Mouse (Mus musculus) heart, postnatal 0 days (tissue): Measurements from ENCODE around the gene Usp5. TPM values are rescaled to one million over a fixed set of nuclear protein-coding genes. Genes with fewer than 3 reads are reported as not detected.
"Not testable (repeated sequence)": the region's sequence is repeated elsewhere in the genome, so short reads cannot be mapped to it uniquely, and the experiment has no call there.

Experiments
- ATAC-seq: fragments of 200-750 bp; cut with Nextera tagmentation; 2 replicates; pipeline ENCODE4 v1.8.0; 2017; ENCODE audit warnings: low read depth, moderate number of reproducible peaks, moderate library complexity; ENCODE audit not compliant: insufficient read depth
- DNase-seq: peaks from one replicate; pipeline ENCODE4 v3.0.0-alpha.2; 2016; ENCODE audit warnings: low spot score
- H3K27ac ChIP-seq: fragments of 300-500 bp; sonication (generic); 2 replicates; pipeline ENCODE4 v1.5.1; 2014; ENCODE audit warnings: low read depth, mild to moderate bottlenecking
- H3K27me3 ChIP-seq: fragments of 300-500 bp; sonication (generic); 2 replicates; pipeline ENCODE4 v1.6.1; 2014; ENCODE audit warnings: low read length, mixed read lengths; ENCODE audit not compliant: control insufficient read depth, insufficient read depth
- H3K36me3 ChIP-seq: fragments of 300-500 bp; sonication (generic); replicated peaks from 2 replicates; pipeline ENCODE4 v1.6.1; 2014; ENCODE audit warnings: low read length, mixed read lengths; ENCODE audit not compliant: control insufficient read depth, insufficient read depth
- H3K4me1 ChIP-seq: fragments of 300-500 bp; sonication (generic); 2 replicates; pipeline ENCODE4 v1.6.1; 2014; ENCODE audit warnings: antibody characterized with exemption; ENCODE audit not compliant: control insufficient read depth, insufficient read depth
- H3K4me2 ChIP-seq: fragments of 300-500 bp; sonication (generic); 2 replicates; pipeline ENCODE4 v1.6.1; 2014; ENCODE audit warnings: low read depth, mild to moderate bottlenecking, low read length, moderate library complexity
- H3K4me3 ChIP-seq: fragments of 300-500 bp; sonication (generic); 2 replicates; pipeline ENCODE4 v1.5.1; 2014; ENCODE audit warnings: low read depth, low read length
- H3K9ac ChIP-seq: fragments of 300-500 bp; sonication (generic); replicated peaks from 2 replicates; pipeline ENCODE4 v1.6.1; 2014; ENCODE audit warnings: low read depth, low read length, mixed read lengths
- H3K9me3 ChIP-seq: fragments of 300-500 bp; sonication (generic); replicated peaks from 2 replicates; pipeline ENCODE4 v1.6.1; 2016; ENCODE audit warnings: low read length; ENCODE audit not compliant: control insufficient read depth
- CTCF ChIP-seq: IDR thresholded peaks from 2 replicates; pipeline ENCODE4 v1.5.1; 2016; ENCODE audit warnings: antibody characterized with exemption, control low read depth, low read depth
- EP300 ChIP-seq: IDR thresholded peaks from 2 replicates; pipeline ENCODE4 v1.6.1; 2016; ENCODE audit warnings: antibody characterized with exemption, low read depth
- WGBS: fragments of 180-500 bp; shearing (Covaris S2); extraction: QIAGEN DNeasy Blood & Tissue Kit; methylation state at CpG from one replicate; pipeline ENCODE4 v1.1.7; 2014; 5-methylcytosine and 5-hydroxymethylcytosine counted together
- polyA plus RNA-seq: library from polyadenylated mRNA; unstranded; fragments of >200 nt; fragmentation: Nextera tagmentation; extraction: Ambion mirVana; gene quantifications from 2 replicates; pipeline ENCODE4 v1.2.1, GENCODE M21; 2015
- total RNA-seq: library from RNA; depleted of rRNA; stranded (reverse); fragments of >200 nt; gene quantifications from 2 replicates; pipeline ENCODE4 v1.2.3, GENCODE M21; 2014; ENCODE audit warnings: low replicate concordance

The Usp5 gene
- total and polyA plus RNA-seq, 2 experiments from 2014 or later = 73.5 to 92.2 TPM

- Histone ChIP-seq H3K9ac (no peak overlapping the region; the same call in 1 of the 2 replicates), H3K27me3 (no peaks in the 10 kb centered on the region)
These were observed 22.7 kb downstream of the Usp5 start for GRCm38 (mm10) chr6:124806446-124807140.

GRCm38 (mm10) chr6:124805341-124806321 lies 23.7 kb downstream of the Usp5 start:
- Histone ChIP-seq H3K27ac (peak overlapping the region; percentile 84), H3K4me2 (peak overlapping the region; percentile 58), H3K27me3 (no peaks in the 10 kb centered on the region), H3K4me1 (peaks cover 10% of the 10 kb centered on the region), H3K4me3 (peak overlapping the region; percentile 44), H3K9ac (no peak overlapping the region; the same call in 1 of the 2 replicates), H3K36me3 (0 out of 2 replicates have a peak, but pooled peaks cover 5% of the 10 kb centered on the region), H3K9me3 (no peaks in the 10 kb centered on the region)
- DNase-seq (peak; percentile 92), ATAC-seq (peak; percentile 71)
- 2% methylated on average over 34 of the region's 34 CpGs for WGBS
- TF ChIP-seq EP300 (peak; percentile 37; the same call in 1 of the 2 replicates), CTCF (peak; percentile 39)

More at GRCm38 (mm10) chr6:124806446-124807140, 22.7 kb downstream of the Usp5 start:
- H3K4me3 ChIP-seq = peak overlapping the region; percentile 44; the same call in 1 of the 2 replicates
- DNase-seq (no peak), ATAC-seq (no peak)
- H3K4me2 ChIP-seq = peak overlapping the region; percentile 58
- no peaks in the 10 kb centered on the region for H3K9me3 ChIP-seq
- TF ChIP-seq CTCF = no peak
- no peak for TF ChIP-seq EP300
- peaks cover 9% of the 10 kb centered on the region for H3K36me3 ChIP-seq
- WGBS = 78% methylated on average over 7 of the region's 7 CpGs
- peak overlapping the region; percentile 84 for H3K27ac ChIP-seq
- H3K4me1 ChIP-seq = peaks cover 10% of the 10 kb centered on the region

- H3K4me2 ChIP-seq = no peak overlapping the region
- no peaks in the 10 kb centered on the region for H3K27me3 ChIP-seq
- H3K4me3 ChIP-seq = no peak overlapping the region
- H3K4me1 ChIP-seq = peaks cover 10% of the 10 kb centered on the region
- no peaks in the 10 kb centered on the region for H3K36me3 ChIP-seq
- DNase-seq (no peak), ATAC-seq (no peak)
- no peaks in the 10 kb centered on the region for H3K9me3 ChIP-seq
- H3K9ac ChIP-seq = no peak overlapping the region
- WGBS = 87% methylated on average over 3 of the region's 3 CpGs
- no peak overlapping the region for H3K27ac ChIP-seq
- TF ChIP-seq CTCF (no peak), EP300 (no peak)
These were observed 24.9 kb downstream of the Usp5 start for GRCm38 (mm10) chr6:124804341-124804740.

GRCm38 (mm10) chr6:124803691-124804090 lies 25.6 kb downstream of the Usp5 start:
- H3K4me1 ChIP-seq, H3K9me3 ChIP-seq, H3K4me2 ChIP-seq, H3K4me3 ChIP-seq, H3K9ac ChIP-seq, H3K27me3 ChIP-seq, DNase-seq, H3K36me3 ChIP-seq, ATAC-seq, H3K27ac ChIP-seq: not testable (repeated sequence)
- 93% methylated on average over 4 of the region's 4 CpGs for WGBS

GRCm38 (mm10) chr6:124803061-124803460 lies 26.2 kb downstream of the Usp5 start:
- TF ChIP-seq CTCF (no peak), EP300 (no peak)

GRCm38 (mm10) chr6:124802400-124802799 lies 26.9 kb downstream of the Usp5 start:
- not testable (repeated sequence) for H3K9ac ChIP-seq, H3K27ac ChIP-seq, DNase-seq, H3K9me3 ChIP-seq, H3K27me3 ChIP-seq, H3K4me3 ChIP-seq, H3K4me1 ChIP-seq, ATAC-seq, H3K36me3 ChIP-seq
- H3K4me2 ChIP-seq = peak overlapping the region; percentile 44
- WGBS = 16% methylated on average over 6 of the region's 9 CpGs

More at GRCm38 (mm10) chr6:124803061-124803460, 26.2 kb downstream of the Usp5 start:
- WGBS = 77% methylated on average over 3 of the region's 3 CpGs
- ATAC-seq (no peak), DNase-seq (no peak)
- H3K27ac ChIP-seq = no peak overlapping the region
- H3K27me3 ChIP-seq = no peaks in the 10 kb centered on the region
- H3K4me3 ChIP-seq = no peak overlapping the region
- peaks cover 7% of the 10 kb centered on the region for H3K4me1 ChIP-seq
- no peaks in the 10 kb centered on the region for H3K9me3 ChIP-seq
- H3K36me3 ChIP-seq = no peaks in the 10 kb centered on the region
- no peak overlapping the region for H3K9ac ChIP-seq
- no peak overlapping the region for H3K4me2 ChIP-seq
